Mouse (Mus musculus) layer of hippocampus, adult 11-12 months (tissue): Measurements from ENCODE around the gene Slc6a20a.

Experiments
- DNase-seq: peaks from one replicate; pipeline ENCODE4 v3.0.0; 2022; ENCODE audit warnings: low spot score

The Slc6a20a gene

GRCm38 (mm10) chr9:123636771-123637170, 41.9 kb downstream of the Slc6a20a start:
- no peak for DNase-seq

GRCm38 (mm10) chr9:123632993-123633392, 45.7 kb downstream of the Slc6a20a start:
- no peak for DNase-seq

- DNase-seq, result no peak
Observed at GRCm38 (mm10) chr9:123632281-123632680, 46.4 kb downstream of the Slc6a20a start, which contains the start of gene Slc6a20b. Gene Slc6a20b (minus strand): TSS chr9:123632565.

- no peak for DNase-seq
Observed at GRCm38 (mm10) chr9:123631666-123632065, 47.0 kb downstream of the Slc6a20a start.

GRCm38 (mm10) chr9:123625821-123626220, 52.9 kb downstream of the Slc6a20a start:
- DNase-seq, result no peak

GRCm38 (mm10) chr9:123624741-123625140, 53.9 kb downstream of the Slc6a20a start:
- DNase-seq, result no peak

GRCm38 (mm10) chr9:123620311-123621098, 58.2 kb downstream of the Slc6a20a start:
- DNase-seq, result no peak

- no peak for DNase-seq
Observed at GRCm38 (mm10) chr9:123601529-123601928, 77.2 kb downstream of the Slc6a20a start.

GRCm38 (mm10) chr9:123597376-123597775, 81.3 kb downstream of the Slc6a20a start:
- no peak for DNase-seq

GRCm38 (mm10) chr9:123596910-123597309, 81.8 kb downstream of the Slc6a20a start:
- DNase-seq, result no peak

GRCm38 (mm10) chr9:123595194-123595593, 83.5 kb downstream of the Slc6a20a start:
- DNase-seq, result no peak

- DNase-seq, result no peak
Observed at GRCm38 (mm10) chr9:123589240-123589910, 89.3 kb downstream of the Slc6a20a start.
